1 mouse cellular context compared by ENCODE assay signal in the genomic region with DNA sequence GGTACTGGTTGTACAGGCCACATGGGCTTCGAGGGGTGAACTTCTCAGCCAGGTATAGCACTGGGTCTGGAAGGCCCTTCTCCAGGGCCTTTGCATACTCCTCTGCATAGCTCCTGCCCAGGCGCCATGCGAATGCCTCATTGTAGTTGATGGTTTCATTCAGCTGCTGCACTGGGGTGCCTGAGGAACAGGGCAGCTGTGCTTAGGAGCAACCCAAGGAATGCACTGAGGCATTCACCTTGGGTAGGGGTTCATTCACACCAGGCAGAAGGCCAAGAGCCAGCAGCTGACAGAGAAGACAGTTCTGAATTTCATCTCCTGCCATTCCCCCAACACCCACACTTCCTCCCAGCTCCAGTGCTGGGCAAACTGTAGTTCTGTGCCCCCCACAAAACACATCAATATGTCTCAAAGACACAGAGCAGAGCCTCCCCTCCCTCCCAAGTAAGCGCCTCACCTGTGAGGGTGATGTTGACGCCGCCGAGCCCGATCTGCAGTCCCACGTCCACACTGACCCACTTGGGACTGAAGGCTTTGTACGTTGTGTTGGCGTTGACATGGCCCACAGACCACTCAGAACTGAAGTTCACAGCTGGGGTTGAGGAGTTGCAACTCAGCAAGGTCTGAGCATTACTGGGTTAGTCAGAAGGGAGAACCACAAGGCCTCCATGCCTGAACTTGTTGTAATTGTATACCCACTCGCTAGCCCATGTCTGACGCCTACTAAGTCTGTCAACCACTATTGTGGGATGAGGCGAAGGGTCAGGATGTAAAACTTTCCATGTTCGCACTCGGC.
A peak's percentile ranks its signal among the peaks of the same experiment; 100 is the strongest.
TF ChIP-seq lines count a peak whose summit lies in the region.

No protein-coding gene starts in this region.

TF ChIP-seq in C2C12, 6 proteins besides CTCF, POLR2A, EP300 and RAD21:
- peak; percentile 60 for TF ChIP-seq MYOD1 (IDR thresholded peaks at IDR 0.05; ENCODE audit: control insufficient read depth, insufficient read length, low read depth)
- no peak for TF ChIP-seq CEBPB (IDR thresholded peaks at IDR 0.05; ENCODE audit: low read depth)
